Mouse (Mus musculus) stomach, embryonic 16.5 days (tissue): ENCODE results near the gene Gtdc1. TPM values are rescaled to one million over a fixed set of nuclear protein-coding genes. Genes with fewer than 3 reads are reported as not detected.
A peak's percentile ranks its signal among the peaks of the same experiment; 100 is the strongest.

ENCODE experiments used
- ATAC-seq: fragments of 200-750 bp; cut with Nextera tagmentation; 2 replicates; pipeline ENCODE4 v1.8.0; 2017; ENCODE audit warnings: moderate number of reproducible peaks, moderate TSS enrichment; ENCODE audit not compliant: insufficient read depth, low FRiP score
- H3K27ac ChIP-seq: fragments of 300-500 bp; sonication (generic); 2 replicates; pipeline ENCODE4 v1.5.1; 2014; ENCODE audit warnings: low read length
- H3K27me3 ChIP-seq: fragments of 300-500 bp; sonication (generic); 2 replicates; pipeline ENCODE4 v1.6.1; 2014; ENCODE audit warnings: low read length, control low read depth, mixed read lengths; ENCODE audit not compliant: control insufficient read depth, insufficient read depth
- H3K36me3 ChIP-seq: fragments of 300-500 bp; sonication (generic); 2 replicates; pipeline ENCODE4 v1.6.1; 2014; ENCODE audit warnings: low read length; ENCODE audit not compliant: control insufficient read depth, insufficient read depth
- H3K4me1 ChIP-seq: fragments of 300-500 bp; sonication (generic); 2 replicates; pipeline ENCODE4 v1.6.1; 2014; ENCODE audit warnings: low read length, control low read depth, mixed read lengths; ENCODE audit not compliant: control insufficient read depth, insufficient read depth
- H3K4me2 ChIP-seq: fragments of 300-500 bp; sonication (generic); 2 replicates; pipeline ENCODE4 v1.6.1; 2014; ENCODE audit warnings: low read depth, low read length, mixed read lengths
- H3K4me3 ChIP-seq: fragments of 300-500 bp; sonication (generic); replicated peaks from 2 replicates; pipeline ENCODE4 v1.5.1; 2014; ENCODE audit warnings: mild to moderate bottlenecking, low read length
- H3K9ac ChIP-seq: fragments of 300-500 bp; sonication (generic); 2 replicates; pipeline ENCODE4 v1.6.1; 2014; ENCODE audit warnings: low read length
- H3K9me3 ChIP-seq: fragments of 300-500 bp; sonication (generic); replicated peaks from 2 replicates; pipeline ENCODE4 v1.6.1; 2016; ENCODE audit warnings: low read length, control low read depth; ENCODE audit not compliant: control insufficient read depth
- WGBS: fragments of 180-500 bp; shearing (Covaris S2); extraction: QIAGEN DNeasy Blood & Tissue Kit; methylation state at CpG from one replicate; pipeline ENCODE4 v1.1.7; 2014; 5-methylcytosine and 5-hydroxymethylcytosine counted together
- polyA plus RNA-seq: library from polyadenylated mRNA; unstranded; fragments of >200 nt; fragmentation: Nextera tagmentation; extraction: Ambion mirVana; gene quantifications from 2 replicates; pipeline ENCODE4 v1.2.1, GENCODE M21; 2015

The Gtdc1 gene
- polyA plus RNA-seq, 1 experiment from 2014 or later, result 11.3 TPM

GRCm38 (mm10) chr2:44542775-44543174, 384.7 kb downstream of the Gtdc1 start:
- Histone ChIP-seq H3K4me2 (no peak overlapping the region), H3K9ac (no peak overlapping the region), H3K9me3 (no peaks in the 10 kb centered on the region), H3K27ac (no peak overlapping the region), H3K4me3 (no peak overlapping the region), H3K4me1 (no peaks in the 10 kb centered on the region), H3K36me3 (no peaks in the 10 kb centered on the region), H3K27me3 (no peaks in the 10 kb centered on the region)
- no peak for ATAC-seq

DNA sequence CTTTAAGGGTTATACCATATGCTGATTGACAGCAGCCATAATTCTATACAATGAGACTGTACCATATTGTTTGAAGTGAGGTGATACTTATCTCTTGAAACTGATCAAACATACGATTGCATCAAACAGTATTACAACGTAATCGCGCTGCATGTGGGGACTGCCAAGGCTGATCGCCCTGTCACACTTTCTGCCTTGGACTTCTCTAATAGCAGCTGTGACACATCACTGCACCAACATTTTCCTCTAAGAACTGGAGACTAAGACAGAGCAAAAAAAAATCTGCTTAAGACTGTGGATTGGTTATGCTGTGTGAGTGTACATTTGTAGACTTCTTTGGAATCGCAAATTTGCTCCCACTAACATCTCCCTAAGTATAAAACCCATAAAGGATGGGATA, 385.7 kb downstream of the Gtdc1 start:
- no peak for ATAC-seq
- no peak overlapping the region for H3K4me3 ChIP-seq
- no peaks in the 10 kb centered on the region for H3K4me1 ChIP-seq
- H3K9me3 ChIP-seq, result no peaks in the 10 kb centered on the region
- H3K27ac ChIP-seq, result no peak overlapping the region
- no peaks in the 10 kb centered on the region for H3K36me3 ChIP-seq
- H3K27me3 ChIP-seq, result no peaks in the 10 kb centered on the region
- H3K4me2 ChIP-seq, result no peak overlapping the region
- H3K9ac ChIP-seq, result no peak overlapping the region
- 78% methylated on average over 6 of the region's 6 CpGs for WGBS

GRCm38 (mm10) chr2:44540881-44541280, 386.6 kb downstream of the Gtdc1 start:
- WGBS, result 91% methylated on average over 6 of the region's 6 CpGs
- Histone ChIP-seq H3K4me2 (no peak overlapping the region), H3K36me3 (no peaks in the 10 kb centered on the region), H3K4me3 (no peak overlapping the region), H3K9ac (no peak overlapping the region), H3K4me1 (no peaks in the 10 kb centered on the region), H3K27me3 (no peaks in the 10 kb centered on the region), H3K27ac (no peak overlapping the region), H3K9me3 (no peaks in the 10 kb centered on the region)
- ATAC-seq, result no peak

DNA sequence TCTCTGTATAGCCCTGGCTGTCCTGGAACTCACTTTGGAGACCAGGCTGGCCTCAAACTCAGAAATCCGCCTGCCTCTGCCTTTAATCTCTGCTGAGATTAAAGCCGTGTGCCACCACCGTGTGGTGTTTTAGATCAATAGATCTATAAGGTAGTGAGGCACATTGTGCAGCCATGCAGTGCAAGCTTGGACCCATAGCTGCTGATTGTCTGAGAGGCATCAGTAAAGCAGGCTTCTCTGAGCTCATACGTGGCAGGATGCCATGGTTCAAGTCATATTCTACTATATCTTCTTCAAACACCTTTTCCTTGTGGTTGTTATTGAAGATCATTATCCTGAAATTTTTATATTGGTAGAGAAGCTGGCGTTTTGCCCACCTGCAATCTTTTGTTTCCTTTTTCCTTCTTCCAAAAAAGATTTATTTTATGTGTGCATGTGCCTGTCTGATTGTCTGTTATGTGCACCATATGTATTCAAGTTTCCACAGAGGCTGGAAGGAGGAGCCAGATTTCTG, 388.3 kb downstream of the Gtdc1 start:
- Histone ChIP-seq H3K36me3 (no peaks in the 10 kb centered on the region), H3K27me3 (no peaks in the 10 kb centered on the region), H3K9ac (no peak overlapping the region), H3K27ac (no peak overlapping the region), H3K9me3 (no peaks in the 10 kb centered on the region), H3K4me1 (no peaks in the 10 kb centered on the region), H3K4me3 (no peak overlapping the region), H3K4me2 (no peak overlapping the region)
- WGBS, result 82% methylated on average over 5 of the region's 5 CpGs
- no peak for ATAC-seq

DNA sequence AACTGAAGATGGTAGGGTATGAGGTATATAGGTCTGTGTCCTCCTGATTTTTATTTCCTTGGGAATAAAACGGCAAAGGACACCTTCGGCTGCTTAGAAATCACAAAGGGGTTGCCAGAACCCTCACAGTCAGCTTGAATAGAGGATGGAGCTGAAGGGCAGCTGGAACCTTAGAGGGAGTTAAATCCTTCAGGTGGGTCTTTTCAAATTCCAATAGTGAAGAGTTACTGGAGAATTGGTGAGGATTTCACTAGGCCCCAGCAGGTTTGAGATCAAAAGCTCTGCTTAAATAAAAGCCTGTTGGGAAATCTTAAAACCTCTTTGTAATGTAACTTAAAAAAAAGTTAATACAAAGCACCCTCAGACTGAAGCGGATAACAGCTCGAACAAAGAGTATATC, 389.3 kb downstream of the Gtdc1 start:
- Histone ChIP-seq H3K9ac (no peak overlapping the region), H3K27me3 (no peaks in the 10 kb centered on the region), H3K4me3 (no peak overlapping the region), H3K27ac (no peak overlapping the region), H3K36me3 (no peaks in the 10 kb centered on the region), H3K4me1 (no peaks in the 10 kb centered on the region), H3K4me2 (no peak overlapping the region), H3K9me3 (no peaks in the 10 kb centered on the region)
- WGBS, result 73% methylated on average over 4 of the region's 4 CpGs
- ATAC-seq, result no peak

DNA sequence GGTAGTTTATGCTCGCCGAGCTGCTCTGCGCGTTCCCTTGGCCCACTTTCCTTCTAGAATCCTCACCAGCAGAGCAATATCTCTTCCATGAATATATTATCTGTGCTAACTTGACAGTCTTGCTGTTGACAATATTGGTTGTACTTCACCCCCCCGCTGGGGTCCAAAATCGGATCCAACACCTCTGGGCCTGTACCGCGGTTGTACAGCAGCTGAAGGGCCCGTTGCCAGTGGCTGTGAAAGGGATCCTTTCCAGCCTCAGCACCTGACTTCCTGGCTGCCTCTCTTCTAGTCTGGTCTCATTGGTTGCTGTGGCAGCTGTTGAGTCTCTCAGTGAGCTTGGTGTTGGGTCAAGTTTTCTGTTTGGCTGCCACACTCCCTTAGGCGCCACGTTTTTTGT, 391.7 kb downstream of the Gtdc1 start:
- no peak overlapping the region for H3K4me2 ChIP-seq
- ATAC-seq, result no peak
- H3K4me3 ChIP-seq, result no peak overlapping the region
- no peaks in the 10 kb centered on the region for H3K27me3 ChIP-seq
- no peaks in the 10 kb centered on the region for H3K4me1 ChIP-seq
- H3K9ac ChIP-seq, result no peak overlapping the region
- WGBS, result 91% methylated on average over 11 of the region's 11 CpGs
- H3K9me3 ChIP-seq, result no peaks in the 10 kb centered on the region
- H3K36me3 ChIP-seq, result no peaks in the 10 kb centered on the region
- H3K27ac ChIP-seq, result no peak overlapping the region

GRCm38 (mm10) chr2:44535136-44535675, 392.3 kb downstream of the Gtdc1 start:
- Histone ChIP-seq H3K36me3 (no peaks in the 10 kb centered on the region), H3K4me1 (no peaks in the 10 kb centered on the region), H3K9ac (no peak overlapping the region), H3K27ac (no peak overlapping the region), H3K4me3 (no peak overlapping the region), H3K9me3 (no peaks in the 10 kb centered on the region), H3K27me3 (no peaks in the 10 kb centered on the region), H3K4me2 (no peak overlapping the region)
- no peak for ATAC-seq
- WGBS, result 87% methylated on average over 10 of the region's 10 CpGs

DNA sequence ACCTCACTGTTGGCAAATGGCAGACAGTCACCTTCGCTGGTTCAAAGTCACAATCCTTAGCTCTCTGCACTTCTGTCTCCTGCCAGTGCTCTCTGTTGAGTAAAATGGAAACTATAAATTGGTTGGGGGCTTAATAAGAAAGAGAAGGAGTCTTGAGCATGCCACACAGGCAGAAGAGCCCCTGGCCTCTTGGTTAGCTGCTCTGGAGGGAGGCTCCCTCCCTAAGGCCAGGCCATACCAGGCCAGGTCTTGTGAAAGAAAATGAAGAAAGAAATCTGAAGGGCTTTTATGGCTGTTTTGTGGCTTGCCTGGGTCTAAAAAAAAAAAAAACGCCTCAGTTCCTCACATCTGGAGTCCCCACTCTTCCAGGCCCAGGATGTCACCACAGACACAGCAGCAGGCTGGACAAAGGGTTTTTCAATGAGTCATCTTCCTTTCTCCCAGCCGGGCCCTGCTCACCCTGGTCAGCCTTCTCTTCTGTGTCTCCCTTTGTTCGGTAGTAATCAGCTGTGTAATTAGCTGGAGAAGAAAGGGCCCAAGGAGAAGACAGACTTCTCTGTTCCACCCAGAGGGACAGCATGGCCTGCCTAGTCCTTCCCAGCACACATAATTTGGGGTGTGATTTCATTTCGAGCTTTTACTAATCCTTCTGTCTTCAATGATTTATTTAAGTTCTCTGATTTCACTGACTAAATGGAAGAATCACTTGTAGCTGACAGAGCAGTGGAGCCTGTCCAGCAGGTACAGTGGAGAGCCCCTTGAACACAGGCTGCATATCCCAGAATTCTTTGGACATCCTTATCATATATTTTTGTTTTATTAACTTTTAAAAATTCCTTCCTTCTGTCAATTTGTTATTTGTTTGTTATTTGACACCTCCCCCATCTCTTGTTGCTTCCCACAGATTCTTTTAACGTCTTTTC, 401.1 kb downstream of the Gtdc1 start:
- Histone ChIP-seq H3K4me1 (peaks cover 8% of the 10 kb centered on the region), H3K36me3 (no peaks in the 10 kb centered on the region), H3K27ac (peak overlapping the region; percentile 64), H3K4me2 (no peak overlapping the region), H3K27me3 (no peaks in the 10 kb centered on the region), H3K9me3 (no peaks in the 10 kb centered on the region), H3K9ac (no peak overlapping the region), H3K4me3 (no peak overlapping the region)
- peak; percentile 21; the same call in 1 of the 2 replicates for ATAC-seq
- WGBS, result 29% methylated on average over 6 of the region's 6 CpGs

DNA sequence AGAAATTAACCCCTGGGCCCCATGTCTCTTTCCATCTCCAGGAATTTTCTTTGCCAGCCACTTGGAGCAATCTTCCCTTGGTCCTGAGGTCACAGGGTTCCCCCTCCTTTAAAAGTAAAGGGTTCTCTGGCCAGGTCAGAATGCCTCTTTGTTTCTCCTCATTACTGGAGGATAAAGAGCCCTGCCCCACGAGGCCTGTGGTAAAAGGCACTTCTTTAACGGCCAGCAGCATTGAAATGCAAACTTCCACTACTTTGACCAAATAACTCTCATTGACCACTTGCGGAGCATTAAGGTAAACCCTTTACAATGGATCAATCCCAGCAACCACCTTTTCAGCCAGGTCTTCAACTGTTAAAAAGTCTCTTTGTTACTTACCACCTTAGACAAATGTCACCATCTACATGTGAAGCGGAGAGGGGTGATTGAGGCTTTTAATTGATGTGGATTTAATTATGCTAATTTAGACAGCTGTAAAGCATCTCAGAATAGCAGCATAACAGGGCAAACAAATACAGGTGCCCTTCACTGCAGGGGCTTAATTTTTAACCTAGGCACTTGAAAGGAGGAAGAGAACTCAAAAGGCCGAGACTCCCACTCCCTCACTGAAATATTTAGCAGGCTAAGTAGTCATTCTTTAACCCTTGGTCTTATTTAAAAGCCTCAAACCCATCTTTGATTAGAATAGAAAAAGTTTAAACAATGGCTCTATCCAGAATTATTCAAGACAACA, 402.1 kb downstream of the Gtdc1 start:
- H3K4me2 ChIP-seq, result no peak overlapping the region
- H3K27me3 ChIP-seq, result no peaks in the 10 kb centered on the region
- H3K27ac ChIP-seq, result no peak overlapping the region
- H3K9me3 ChIP-seq, result no peaks in the 10 kb centered on the region
- no peak for ATAC-seq
- H3K4me3 ChIP-seq, result no peak overlapping the region
- no peak overlapping the region for H3K9ac ChIP-seq
- H3K4me1 ChIP-seq, result peaks cover 8% of the 10 kb centered on the region
- WGBS, result 54% methylated on average over 5 of the region's 5 CpGs
- no peaks in the 10 kb centered on the region for H3K36me3 ChIP-seq
